Mouse (Mus musculus) hindbrain, embryonic 10.5 days (tissue): Measurements from ENCODE around the gene Armt1. TPM values are rescaled to one million over a fixed set of nuclear protein-coding genes. Genes with fewer than 3 reads are reported as not detected.
"Not testable (repeated sequence)": the region's sequence is repeated elsewhere in the genome, so short reads cannot be mapped to it uniquely, and the experiment has no call there.

Source experiments
- DNase-seq: peaks from one replicate; pipeline ENCODE4 v3.0.0-alpha.2; 2017; ENCODE audit warnings: low spot score
- H3K27ac ChIP-seq: fragments of 300-500 bp; sonication (generic); 2 replicates; pipeline ENCODE4 v1.5.1; 2016; ENCODE audit warnings: mild to moderate bottlenecking, moderate library complexity
- H3K27me3 ChIP-seq: fragments of 300-500 bp; sonication (generic); 2 replicates; pipeline ENCODE4 v1.6.1; 2016; ENCODE audit warnings: mild to moderate bottlenecking; ENCODE audit not compliant: poor library complexity, insufficient read depth, severe bottlenecking
- H3K36me3 ChIP-seq: fragments of 300-500 bp; sonication (generic); 2 replicates; pipeline ENCODE4 v1.6.1; 2016; ENCODE audit warnings: mild to moderate bottlenecking, moderate library complexity
- H3K4me1 ChIP-seq: fragments of 300-500 bp; sonication (generic); replicated peaks from 2 replicates; pipeline ENCODE4 v1.6.1; 2016; ENCODE audit warnings: mild to moderate bottlenecking
- H3K4me3 ChIP-seq: fragments of 300-500 bp; sonication (generic); 2 replicates; pipeline ENCODE4 v1.5.1; 2016; ENCODE audit warnings: mild to moderate bottlenecking, moderate library complexity
- H3K9me3 ChIP-seq: fragments of 300-500 bp; sonication (generic); 2 replicates; pipeline ENCODE4 v1.6.1; 2016; ENCODE audit warnings: mild to moderate bottlenecking, moderate library complexity
- WGBS: fragments of 180-500 bp; shearing (Covaris S2); methylation state at CpG from one replicate; pipeline ENCODE4 v1.1.7; 2016; 5-methylcytosine and 5-hydroxymethylcytosine counted together
- polyA plus RNA-seq: library from polyadenylated mRNA; unstranded; fragments of >200 nt; fragmentation: Nextera tagmentation; extraction: Ambion mirVana; gene quantifications from 2 replicates; pipeline ENCODE4 v1.2.1, GENCODE M21; 2016

Gene Armt1
- polyA plus RNA-seq, 1 experiment from 2014 or later: 27.4 TPM

DNA sequence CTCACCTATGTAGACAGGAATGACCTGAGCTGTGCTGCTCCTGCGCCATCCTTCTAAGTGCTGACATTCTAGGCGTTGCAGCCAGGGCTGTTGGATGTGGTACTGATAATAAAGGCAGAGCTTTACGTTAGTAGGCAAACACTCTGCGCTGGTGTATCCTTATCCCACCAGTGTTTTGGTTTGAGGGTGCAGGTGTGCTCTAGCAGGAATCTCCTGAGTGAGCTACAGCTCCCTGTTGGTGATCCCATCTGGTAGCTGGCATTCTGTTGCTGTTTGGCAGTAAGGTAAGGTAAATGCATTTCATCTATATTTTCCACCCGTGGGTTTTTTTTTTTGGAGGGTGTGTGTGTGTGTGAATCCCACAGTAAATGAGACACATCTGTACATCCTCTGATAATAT is 34.2 kb upstream of the Armt1 start:
- Histone ChIP-seq H3K4me1 (no peaks in the 10 kb centered on the region), H3K4me3 (no peak overlapping the region), H3K27ac (no peak overlapping the region), H3K9me3 (no peaks in the 10 kb centered on the region), H3K27me3 (no peaks in the 10 kb centered on the region), H3K36me3 (peaks cover 80% of the 10 kb centered on the region)
- DNase-seq: no peak
- 92% methylated on average over 5 of the region's 5 CpGs for WGBS

- 62% methylated on average over 5 of the region's 5 CpGs for WGBS
- Histone ChIP-seq H3K4me1 (no peaks in the 10 kb centered on the region), H3K9me3 (no peaks in the 10 kb centered on the region), H3K27me3 (no peaks in the 10 kb centered on the region), H3K36me3 (peaks cover 74% of the 10 kb centered on the region), H3K27ac (no peak overlapping the region), H3K4me3 (no peak overlapping the region)
- DNase-seq: peak; percentile 35
Observed at GRCm38 (mm10) chr10:4404895-4405491, 27.3 kb upstream of the Armt1 start.

- H3K9me3 ChIP-seq: no peaks in the 10 kb centered on the region
- WGBS: 93% methylated on average over 5 of the region's 5 CpGs
- peaks cover 74% of the 10 kb centered on the region for H3K36me3 ChIP-seq
- H3K27me3 ChIP-seq: no peaks in the 10 kb centered on the region
- H3K4me1 ChIP-seq: peaks cover 5% of the 10 kb centered on the region; the same call in 1 of the 2 replicates
- H3K27ac ChIP-seq: no peak overlapping the region
- H3K4me3 ChIP-seq: no peak overlapping the region
- DNase-seq: no peak
Observed at GRCm38 (mm10) chr10:4405511-4405910, 26.8 kb upstream of the Armt1 start.

GRCm38 (mm10) chr10:4407191-4407590 is 25.1 kb upstream of the Armt1 start:
- Histone ChIP-seq H3K4me3 (no peak overlapping the region), H3K9me3 (no peaks in the 10 kb centered on the region), H3K27me3 (no peaks in the 10 kb centered on the region), H3K27ac (no peak overlapping the region), H3K36me3 (peaks cover 82% of the 10 kb centered on the region), H3K4me1 (peaks cover 5% of the 10 kb centered on the region; the same call in 1 of the 2 replicates)
- 98% methylated on average over 1 of the region's 1 CpGs for WGBS
- DNase-seq: no peak

DNA sequence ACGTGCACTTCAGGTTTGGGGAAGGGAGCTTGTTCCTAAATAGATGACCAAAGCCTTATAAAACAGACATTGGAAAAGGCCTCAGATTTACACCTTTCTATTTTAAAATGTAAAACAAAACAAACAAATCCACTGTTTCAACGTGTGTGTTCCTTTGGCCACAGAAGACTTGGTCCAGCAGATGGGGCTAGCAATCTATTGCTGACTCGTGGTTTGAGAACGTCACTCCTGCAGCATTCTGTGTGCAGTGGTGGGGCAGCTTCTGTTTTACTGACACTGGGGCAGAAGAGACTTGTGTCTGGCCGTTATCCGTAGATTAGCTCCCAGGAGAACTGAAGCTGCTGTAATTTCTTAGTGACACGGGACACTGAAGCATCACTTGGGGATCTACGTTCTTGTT is 7.0 kb upstream of the Armt1 start:
- Histone ChIP-seq H3K27ac (no peak overlapping the region), H3K9me3 (no peaks in the 10 kb centered on the region), H3K4me3 (no peak overlapping the region), H3K36me3 (peaks cover 84% of the 10 kb centered on the region), H3K27me3 (no peaks in the 10 kb centered on the region), H3K4me1 (no peaks in the 10 kb centered on the region)
- DNase-seq: no peak
- 86% methylated on average over 8 of the region's 8 CpGs for WGBS

- Histone ChIP-seq H3K36me3 (peaks cover 40% of the 10 kb centered on the region), H3K27ac (no peak overlapping the region), H3K4me3 (no peak overlapping the region), H3K4me1 (peaks cover 22% of the 10 kb centered on the region), H3K9me3 (no peaks in the 10 kb centered on the region), H3K27me3 (no peaks in the 10 kb centered on the region)
- 88% methylated on average over 8 of the region's 8 CpGs for WGBS
- DNase-seq: no peak
Observed at GRCm38 (mm10) chr10:4430399-4430798, 1.9 kb upstream of the Armt1 start.

DNA sequence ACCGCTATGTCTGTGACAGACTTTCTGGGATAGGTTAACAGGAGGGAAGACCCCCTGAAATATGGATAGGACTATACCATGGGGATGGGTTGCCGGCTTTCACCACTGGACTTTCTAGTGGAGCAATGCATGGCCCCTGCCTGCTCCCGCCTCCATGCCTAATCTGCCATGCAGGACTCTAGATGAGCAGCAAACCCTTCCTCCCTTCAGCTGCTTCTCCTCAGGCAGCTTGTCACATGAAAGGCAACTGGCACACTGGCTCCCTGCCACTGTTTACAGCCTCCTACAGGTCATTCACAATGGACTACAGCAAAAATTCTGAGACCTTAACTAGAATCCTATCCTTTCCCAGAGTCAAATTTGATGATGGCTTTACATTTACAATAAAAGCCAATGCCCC is 1.4 kb upstream of the Armt1 start:
- Histone ChIP-seq H3K4me3 (peak overlapping the region; percentile 73), H3K27me3 (no peaks in the 10 kb centered on the region), H3K27ac (no peak overlapping the region), H3K9me3 (no peaks in the 10 kb centered on the region), H3K36me3 (peaks cover 40% of the 10 kb centered on the region), H3K4me1 (peaks cover 22% of the 10 kb centered on the region)
- no peak for DNase-seq
- 85% methylated on average over 3 of the region's 3 CpGs for WGBS

DNA sequence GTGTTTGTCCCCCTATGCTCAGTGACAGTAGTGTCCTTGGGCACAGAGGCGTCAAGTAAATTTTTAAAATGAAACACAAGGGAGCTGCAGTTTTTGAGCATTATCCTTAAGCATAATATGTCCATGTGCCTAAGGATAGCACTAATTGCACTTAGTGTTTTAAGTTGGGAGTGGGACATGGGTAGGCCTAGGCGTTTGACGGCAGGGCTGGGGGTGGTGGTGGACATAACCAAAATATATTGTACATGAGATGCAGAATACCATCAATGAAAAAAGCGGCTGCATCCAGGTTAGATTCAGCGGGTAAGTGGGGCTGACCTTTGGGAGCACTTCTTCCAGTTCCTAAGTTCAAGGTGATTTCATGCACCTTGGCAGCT is 533 bp upstream of the Armt1 start:
- Histone ChIP-seq H3K9me3 (no peaks in the 10 kb centered on the region), H3K4me1 (peaks cover 22% of the 10 kb centered on the region), H3K27me3 (no peaks in the 10 kb centered on the region), H3K4me3 (peak overlapping the region; percentile 73), H3K27ac (peak overlapping the region; percentile 90), H3K36me3 (peaks cover 39% of the 10 kb centered on the region)
- 19% methylated on average over 5 of the region's 5 CpGs for WGBS
- no peak for DNase-seq

DNA sequence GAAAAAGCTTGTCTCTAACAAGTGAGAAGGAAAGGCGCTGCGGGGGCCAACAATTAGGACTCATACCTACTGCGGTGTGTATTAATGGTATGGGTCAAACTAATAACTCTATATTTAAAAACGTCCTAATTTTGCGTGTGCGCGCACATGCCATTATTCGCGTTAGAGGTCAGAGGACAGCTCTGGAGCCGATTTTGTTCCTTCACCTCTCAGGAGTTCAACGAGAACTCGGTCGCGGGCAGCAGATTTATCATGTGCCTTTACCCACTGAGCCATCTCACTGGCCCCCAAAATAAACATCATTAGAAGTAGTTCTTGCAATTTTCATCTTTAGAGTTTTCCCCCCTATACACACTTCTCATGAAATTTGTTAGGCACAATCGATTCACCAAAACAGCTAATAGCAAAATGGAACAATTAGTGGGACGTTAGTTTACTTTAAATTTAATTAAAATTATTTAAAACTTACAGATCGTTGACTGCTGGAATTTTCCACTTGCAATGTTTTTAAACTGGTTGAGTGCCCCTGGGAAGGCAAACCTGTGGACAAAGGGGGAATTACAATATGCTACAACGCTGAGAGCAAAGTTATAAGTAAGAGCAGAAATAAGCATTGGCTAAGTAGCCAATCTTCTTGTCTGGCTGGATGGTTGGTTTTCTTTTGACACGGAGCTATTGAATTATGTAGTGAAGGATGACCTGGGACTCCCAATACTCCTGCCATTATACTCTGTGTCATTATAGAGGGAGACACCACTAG is 909 bp downstream of the Armt1 start:
- H3K27me3 ChIP-seq: no peaks in the 10 kb centered on the region
- peak overlapping the region; percentile 73 for H3K4me3 ChIP-seq
- H3K9me3 ChIP-seq: no peaks in the 10 kb centered on the region
- H3K36me3 ChIP-seq: peaks cover 43% of the 10 kb centered on the region
- peaks cover 22% of the 10 kb centered on the region for H3K4me1 ChIP-seq
- no peak for DNase-seq
- peak overlapping the region; percentile 92 for H3K27ac ChIP-seq
- WGBS: 14% methylated on average over 19 of the region's 19 CpGs

GRCm38 (mm10) chr10:4433871-4434270 is 1.6 kb downstream of the Armt1 start:
- H3K36me3 ChIP-seq: peaks cover 43% of the 10 kb centered on the region
- H3K27ac ChIP-seq, DNase-seq, H3K27me3 ChIP-seq, H3K9me3 ChIP-seq: not testable (repeated sequence)
- peaks cover 22% of the 10 kb centered on the region for H3K4me1 ChIP-seq
- H3K4me3 ChIP-seq: peak overlapping the region; percentile 73
- WGBS: 88% methylated on average over 2 of the region's 2 CpGs

DNA sequence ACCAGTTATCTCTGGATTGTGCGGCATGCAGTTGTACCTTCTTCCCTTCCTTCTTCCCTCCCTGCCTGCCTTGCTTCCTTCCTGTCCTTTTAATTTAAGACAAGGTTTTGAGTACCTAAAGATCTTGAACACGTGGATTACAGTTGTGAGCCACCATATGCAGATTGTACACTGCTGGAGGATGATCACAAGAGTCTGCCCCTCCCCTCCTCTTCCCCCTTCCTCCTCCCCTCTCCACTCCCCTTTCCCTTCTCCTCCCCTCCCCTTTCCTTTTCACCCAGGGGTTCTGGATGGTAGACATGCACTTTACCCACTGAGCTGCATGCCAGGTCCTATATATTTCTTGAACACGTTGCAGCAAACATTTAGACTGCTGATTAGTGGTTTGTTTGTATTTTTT is 3.1 kb downstream of the Armt1 start:
- Histone ChIP-seq H3K27me3 (no peaks in the 10 kb centered on the region), H3K27ac (no peak overlapping the region), H3K4me3 (no peak overlapping the region), H3K9me3 (no peaks in the 10 kb centered on the region), H3K4me1 (peaks cover 22% of the 10 kb centered on the region), H3K36me3 (peaks cover 55% of the 10 kb centered on the region)
- DNase-seq: no peak
- WGBS: 87% methylated on average over 3 of the region's 3 CpGs

- Histone ChIP-seq H3K27ac (no peak overlapping the region), H3K4me3 (no peak overlapping the region), H3K36me3 (peaks cover 46% of the 10 kb centered on the region), H3K9me3 (no peaks in the 10 kb centered on the region), H3K27me3 (no peaks in the 10 kb centered on the region), H3K4me1 (no peaks in the 10 kb centered on the region)
- no peak for DNase-seq
- WGBS: 83% methylated on average over 4 of the region's 4 CpGs
Observed at GRCm38 (mm10) chr10:4456409-4456808, 24.1 kb downstream of the Armt1 start.

- no peaks in the 10 kb centered on the region for H3K27me3 ChIP-seq
- H3K4me1 ChIP-seq: no peaks in the 10 kb centered on the region
- no peak overlapping the region for H3K27ac ChIP-seq
- 96% methylated on average over 2 of the region's 2 CpGs for WGBS
- DNase-seq: no peak
- peaks cover 8% of the 10 kb centered on the region for H3K36me3 ChIP-seq
- no peaks in the 10 kb centered on the region for H3K9me3 ChIP-seq
- no peak overlapping the region for H3K4me3 ChIP-seq
Observed at GRCm38 (mm10) chr10:4460201-4460600, 27.9 kb downstream of the Armt1 start.
